Mouse (Mus musculus) intestine, embryonic 14.5 days (tissue): Measurements from ENCODE around the gene Elf2. TPM values are rescaled to one million over a fixed set of nuclear protein-coding genes. Genes with fewer than 3 reads are reported as not detected.
A peak's percentile ranks its signal among the peaks of the same experiment; 100 is the strongest.

Experiments used
- ATAC-seq: fragments of 200-750 bp; cut with Nextera tagmentation; replicated peaks from 2 replicates; pipeline ENCODE4 v1.8.0; 2017; ENCODE audit warnings: low read depth, moderate number of reproducible peaks, moderate TSS enrichment, moderate library complexity; ENCODE audit not compliant: low FRiP score, low TSS enrichment
- DNase-seq: peaks from one replicate; pipeline ENCODE4 v3.0.0-alpha.2; 2018; ENCODE audit warnings: low spot score
- H3K27ac ChIP-seq: fragments of 300-500 bp; sonication (generic); 2 replicates; pipeline ENCODE4 v1.5.1; 2014; ENCODE audit warnings: low read depth, mild to moderate bottlenecking, control low read depth
- H3K27me3 ChIP-seq: fragments of 300-500 bp; sonication (generic); replicated peaks from 2 replicates; pipeline ENCODE4 v1.6.1; 2014; ENCODE audit warnings: low read length, control low read depth; ENCODE audit not compliant: control insufficient read depth, insufficient read depth
- H3K36me3 ChIP-seq: fragments of 300-500 bp; sonication (generic); 2 replicates; pipeline ENCODE4 v1.6.1; 2014; ENCODE audit warnings: low read length, control low read depth; ENCODE audit not compliant: control insufficient read depth, insufficient read depth
- H3K4me1 ChIP-seq: fragments of 300-500 bp; sonication (generic); replicated peaks from 2 replicates; pipeline ENCODE4 v1.6.1; 2014; ENCODE audit warnings: low read length, control low read depth, mixed read lengths; ENCODE audit not compliant: control insufficient read depth, insufficient read depth
- H3K4me2 ChIP-seq: fragments of 300-500 bp; sonication (generic); 2 replicates; pipeline ENCODE4 v1.6.1; 2014; ENCODE audit warnings: low read length
- H3K4me3 ChIP-seq: fragments of 300-500 bp; sonication (generic); 2 replicates; pipeline ENCODE4 v1.5.1; 2014; ENCODE audit warnings: low read depth, low read length, control low read depth, mixed read lengths
- H3K9ac ChIP-seq: fragments of 300-500 bp; sonication (generic); 2 replicates; pipeline ENCODE4 v1.6.1; 2014; ENCODE audit warnings: mild to moderate bottlenecking, low read length
- H3K9me3 ChIP-seq: fragments of 300-500 bp; sonication (generic); 2 replicates; pipeline ENCODE4 v1.6.1; 2016; ENCODE audit warnings: low read length, control low read depth; ENCODE audit not compliant: control insufficient read depth
- WGBS: fragments of 180-500 bp; shearing (Covaris S2); extraction: QIAGEN DNeasy Blood & Tissue Kit; methylation state at CpG from one replicate; pipeline ENCODE4 v1.1.7; 2014; 5-methylcytosine and 5-hydroxymethylcytosine counted together
- polyA plus RNA-seq: library from polyadenylated mRNA; unstranded; fragments of >200 nt; fragmentation: Nextera tagmentation; extraction: Ambion mirVana; gene quantifications from 2 replicates; pipeline ENCODE4 v1.2.1, GENCODE M21; 2014

Elf2 gene
- polyA plus RNA-seq, 1 experiment from 2014 or later, result 65.1 TPM

GRCm38 (mm10) chr3:51330086-51330485 is 10.4 kb downstream of the Elf2 start:
- Histone ChIP-seq H3K36me3 (no peaks in the 10 kb centered on the region), H3K9ac (no peak overlapping the region), H3K27ac (no peak overlapping the region), H3K4me1 (peaks cover 8% of the 10 kb centered on the region; the same call in 1 of the 2 replicates), H3K4me2 (no peak overlapping the region), H3K9me3 (no peaks in the 10 kb centered on the region), H3K27me3 (no peaks in the 10 kb centered on the region), H3K4me3 (no peak overlapping the region)
- DNase-seq (no peak), ATAC-seq (no peak)
- 85% methylated on average over 14 of the region's 14 CpGs for WGBS

- DNase-seq, result no peak
- H3K4me3 ChIP-seq, result no peak overlapping the region
- H3K36me3 ChIP-seq, result no peaks in the 10 kb centered on the region
- H3K9ac ChIP-seq, result no peak overlapping the region
- 83% methylated on average over 12 of the region's 12 CpGs for WGBS
- 0 out of 2 replicates have a peak, but pooled peaks cover 4% of the 10 kb centered on the region for H3K4me1 ChIP-seq
- no peak for ATAC-seq
- H3K4me2 ChIP-seq, result no peak overlapping the region
- H3K27ac ChIP-seq, result no peak overlapping the region
- no peaks in the 10 kb centered on the region for H3K9me3 ChIP-seq
- H3K27me3 ChIP-seq, result no peaks in the 10 kb centered on the region
Observed at GRCm38 (mm10) chr3:51328546-51328945, 11.9 kb downstream of the Elf2 start.

- no peaks in the 10 kb centered on the region for H3K27me3 ChIP-seq
- H3K36me3 ChIP-seq, result no peaks in the 10 kb centered on the region
- 69% methylated on average over 5 of the region's 5 CpGs for whole genome bisulfite sequencing
- H3K4me2 ChIP-seq, result no peak overlapping the region
- 0 out of 2 replicates have a peak overlapping the region, but pooled peaks have one; percentile 33 for H3K27ac ChIP-seq
- no peaks in the 10 kb centered on the region for H3K4me1 ChIP-seq
- DNase-seq (no peak), ATAC-seq (no peak)
- H3K9ac ChIP-seq, result no peak overlapping the region
- H3K9me3 ChIP-seq, result no peaks in the 10 kb centered on the region
- no peak overlapping the region for H3K4me3 ChIP-seq
Observed at GRCm38 (mm10) chr3:51327817-51328216, 12.6 kb downstream of the Elf2 start.

DNA sequence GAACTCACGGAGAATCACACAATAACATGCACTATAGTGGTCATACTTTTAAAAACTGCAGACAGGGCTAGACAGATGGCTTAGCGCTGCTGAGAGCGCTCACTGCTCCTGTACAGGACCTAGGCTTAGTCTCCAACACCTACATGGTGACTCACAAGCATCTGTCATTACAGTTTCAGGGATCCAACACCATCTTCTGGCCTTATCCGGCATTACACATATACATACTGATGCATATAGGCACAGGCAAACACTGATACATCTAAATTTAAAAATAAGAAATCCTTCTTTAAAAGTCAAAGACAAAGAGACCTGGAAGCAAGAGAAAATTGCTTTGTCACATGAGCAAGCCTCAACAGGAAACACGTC is 13.1 kb downstream of the Elf2 start:
- H3K4me3 ChIP-seq, result no peak overlapping the region
- ATAC-seq (no peak), DNase-seq (no peak)
- no peaks in the 10 kb centered on the region for H3K9me3 ChIP-seq
- H3K4me1 ChIP-seq, result no peaks in the 10 kb centered on the region
- no peak overlapping the region for H3K4me2 ChIP-seq
- no peaks in the 10 kb centered on the region for H3K27me3 ChIP-seq
- no peaks in the 10 kb centered on the region for H3K36me3 ChIP-seq
- 90% methylated on average over 5 of the region's 5 CpGs for WGBS
- H3K27ac ChIP-seq, result no peak overlapping the region
- no peak overlapping the region for H3K9ac ChIP-seq

GRCm38 (mm10) chr3:51326664-51327428 is 13.6 kb downstream of the Elf2 start:
- Histone ChIP-seq H3K27me3 (no peaks in the 10 kb centered on the region), H3K36me3 (no peaks in the 10 kb centered on the region), H3K4me3 (no peak overlapping the region), H3K27ac (no peak overlapping the region; the same call in 1 of the 2 replicates), H3K9ac (no peak overlapping the region), H3K9me3 (no peaks in the 10 kb centered on the region), H3K4me2 (no peak overlapping the region), H3K4me1 (no peaks in the 10 kb centered on the region)
- peak; percentile 48; the same call in 1 of the 2 replicates for ATAC-seq
- no peak for DNase-seq
- 60% methylated on average over 3 of the region's 3 CpGs for WGBS

DNA sequence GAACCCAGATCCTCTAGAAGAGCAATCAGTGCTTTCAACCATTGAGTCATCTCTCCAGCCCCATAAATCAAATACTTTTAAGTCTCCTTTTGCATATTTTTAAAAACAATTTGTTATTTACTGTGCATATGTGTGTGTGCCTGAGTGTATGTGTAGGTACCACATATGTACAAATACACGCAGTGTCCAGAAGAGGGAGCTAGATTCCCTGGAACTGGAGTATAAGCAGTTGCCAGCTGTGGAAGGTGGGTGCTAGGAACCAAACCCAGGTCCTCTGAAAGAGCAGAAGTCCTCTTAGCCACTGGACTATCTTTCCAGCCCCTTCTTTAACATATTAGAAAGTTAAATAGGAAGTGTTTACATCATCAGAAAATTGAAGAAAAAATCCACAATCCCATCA is 15.0 kb downstream of the Elf2 start:
- ATAC-seq, result no peak
- Histone ChIP-seq H3K27ac (no peak overlapping the region), H3K27me3 (no peaks in the 10 kb centered on the region), H3K4me2 (no peak overlapping the region), H3K9me3 (no peaks in the 10 kb centered on the region), H3K36me3 (no peaks in the 10 kb centered on the region), H3K4me3 (no peak overlapping the region), H3K9ac (no peak overlapping the region), H3K4me1 (no peaks in the 10 kb centered on the region)
- no peak for DNase-seq
- WGBS, result 89% methylated on average over 1 of the region's 1 CpGs

- no peaks in the 10 kb centered on the region for H3K27me3 ChIP-seq
- no peak overlapping the region for H3K27ac ChIP-seq
- DNase-seq, result no peak
- ATAC-seq, result no peak
- no peaks in the 10 kb centered on the region for H3K9me3 ChIP-seq
- H3K4me2 ChIP-seq, result no peak overlapping the region
- 0 out of 2 replicates have a peak, but pooled peaks cover 2% of the 10 kb centered on the region for H3K36me3 ChIP-seq
- no peak overlapping the region for H3K9ac ChIP-seq
- WGBS, result 95% methylated on average over 14 of the region's 14 CpGs
- no peaks in the 10 kb centered on the region for H3K4me1 ChIP-seq
- H3K4me3 ChIP-seq, result no peak overlapping the region
Observed at GRCm38 (mm10) chr3:51323006-51323405, 17.5 kb downstream of the Elf2 start.

- H3K4me2 ChIP-seq, result no peak overlapping the region
- H3K4me3 ChIP-seq, result no peak overlapping the region
- H3K36me3 ChIP-seq, result 0 out of 2 replicates have a peak, but pooled peaks cover 2% of the 10 kb centered on the region
- H3K27ac ChIP-seq, result no peak overlapping the region
- DNase-seq (no peak), ATAC-seq (no peak)
- no peak overlapping the region for H3K9ac ChIP-seq
- H3K4me1 ChIP-seq, result no peaks in the 10 kb centered on the region
- WGBS, result 83% methylated on average over 7 of the region's 7 CpGs
- H3K27me3 ChIP-seq, result no peaks in the 10 kb centered on the region
- H3K9me3 ChIP-seq, result no peaks in the 10 kb centered on the region
Observed at GRCm38 (mm10) chr3:51322326-51322725, 18.1 kb downstream of the Elf2 start.

DNA sequence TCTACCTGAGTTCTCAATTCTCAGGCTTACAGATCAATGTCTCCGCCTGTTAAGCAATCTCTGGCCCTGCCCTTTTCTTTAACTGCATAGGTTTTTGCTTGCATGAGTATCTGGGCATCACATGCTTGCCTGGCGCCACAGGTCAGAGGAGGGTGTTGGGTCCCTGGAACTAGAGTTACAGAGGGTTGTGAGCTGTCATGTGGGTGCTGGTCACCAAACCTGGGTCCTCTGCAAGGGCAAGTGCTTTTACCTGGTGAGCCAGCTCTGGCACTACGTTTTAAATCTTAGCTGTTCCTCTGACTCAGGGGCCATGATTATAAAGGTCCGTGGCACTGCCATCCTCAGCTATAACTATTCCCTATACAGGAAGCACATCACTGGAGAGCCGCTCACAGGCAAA is 19.3 kb downstream of the Elf2 start:
- 89% methylated on average over 5 of the region's 5 CpGs for WGBS
- DNase-seq (no peak), ATAC-seq (no peak)
- no peaks in the 10 kb centered on the region for H3K4me1 ChIP-seq
- no peak overlapping the region for H3K9ac ChIP-seq
- H3K9me3 ChIP-seq, result no peaks in the 10 kb centered on the region
- H3K36me3 ChIP-seq, result 0 out of 2 replicates have a peak, but pooled peaks cover 2% of the 10 kb centered on the region
- H3K27me3 ChIP-seq, result no peaks in the 10 kb centered on the region
- no peak overlapping the region for H3K27ac ChIP-seq
- H3K4me2 ChIP-seq, result no peak overlapping the region
- H3K4me3 ChIP-seq, result no peak overlapping the region
